Mouse (Mus musculus): ENCODE data around the gene Peli1. TPM values are rescaled to one million over a fixed set of nuclear protein-coding genes. Genes with fewer than 3 reads are reported as not detected.

Gene Peli1
- 42.9 and 55.2 TPM in 2 replicates for polyA plus RNA-seq (2012; rRNA removed)

DNA sequence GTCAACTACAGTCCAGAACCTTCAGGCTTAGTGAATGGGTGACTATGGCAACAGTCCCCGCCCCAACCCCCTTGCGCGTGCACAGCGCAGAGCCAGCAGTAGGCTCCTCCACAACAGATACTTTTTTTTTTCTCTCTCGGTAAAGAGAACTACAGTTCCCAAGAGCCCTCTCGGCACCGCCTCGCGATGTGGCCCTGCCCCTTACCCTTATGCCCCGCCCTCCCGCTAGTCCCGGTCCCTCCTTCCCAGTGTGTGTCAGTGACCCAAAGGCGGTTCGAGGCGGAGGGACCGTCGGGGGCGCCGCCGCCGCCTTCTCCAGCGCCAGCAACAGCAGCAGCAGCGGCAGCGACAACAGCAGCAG lies at the start of gene Peli1:
Gene Peli1 (plus strand): TSS at position 225 of the 361 bp plus-strand sequence.

Other genes starting within 250 kb of the Peli1 start
- gene Vps54, start 148.0 kb downstream of the Peli1 start, polyA plus RNA-seq (2012; rRNA removed) = 7.4 TPM in 2 replicates